Mouse (Mus musculus): Measurements from ENCODE around the gene Arhgap17. TPM values are rescaled to one million over a fixed set of nuclear protein-coding genes. Genes with fewer than 3 reads are reported as not detected.

Gene Arhgap17
- polyA plus RNA-seq, 1 experiment from 2014 or later = 6.8 TPM

GRCm38 (mm10) chr7:123406988-123407387, 37.3 kb upstream of the Arhgap17 start:
- 78% methylated on average over 4 of the region's 4 CpGs for WGBS (ENCODE audit: insufficient replicate concordance)
- Histone ChIP-seq H3K4me1 (ENCODE audit: insufficient read depth) (peaks cover 5% of the 10 kb centered on the region), H3K9me3 (ENCODE audit: low read length) (no peaks in the 10 kb centered on the region), H3K4me3 (ENCODE audit: low read depth, low read length) (no peak overlapping the region), H3K27ac (ENCODE audit: low read depth) (0 out of 2 replicates have a peak overlapping the region, but pooled peaks have one; percentile 11), H3K9ac (replicated peaks) (no peak overlapping the region), H3K36me3 (replicated peaks; ENCODE audit: insufficient read depth, low read length) (peaks cover 15% of the 10 kb centered on the region), H3K4me2 (ENCODE audit: low read depth, low read length) (no peak overlapping the region), H3K27me3 (ENCODE audit: insufficient read depth, low read length) (no peaks in the 10 kb centered on the region)
- DNase-seq (no peak), ATAC-seq (no peak)
- no peak for TF ChIP-seq CTCF (IDR thresholded peaks at IDR 0.05; ENCODE audit: low read depth)

GRCm38 (mm10) chr7:123405619-123406018, 35.9 kb upstream of the Arhgap17 start:
- H3K27ac ChIP-seq (ENCODE audit: low read depth) = peak overlapping the region; percentile 67
- H3K4me3 ChIP-seq (ENCODE audit: low read depth, low read length) = no peak overlapping the region
- DNase-seq (no peak), ATAC-seq (peak; percentile 92)
- no peaks in the 10 kb centered on the region for H3K27me3 ChIP-seq (ENCODE audit: insufficient read depth, low read length)
- WGBS (ENCODE audit: insufficient replicate concordance) = 37% methylated on average over 3 of the region's 3 CpGs
- H3K36me3 ChIP-seq (replicated peaks; ENCODE audit: insufficient read depth, low read length) = peaks cover 19% of the 10 kb centered on the region
- no peak overlapping the region for H3K4me2 ChIP-seq (ENCODE audit: low read depth, low read length)
- no peak overlapping the region; the same call in 1 of the 2 replicates for H3K9ac ChIP-seq (replicated peaks)
- TF ChIP-seq CTCF (IDR thresholded peaks at IDR 0.05; ENCODE audit: low read depth) (no peak), EP300 (IDR thresholded peaks at IDR 0.05; ENCODE audit: low read depth) (no peak)
- H3K4me1 ChIP-seq (ENCODE audit: insufficient read depth) = peaks cover 5% of the 10 kb centered on the region
- no peaks in the 10 kb centered on the region for H3K9me3 ChIP-seq (ENCODE audit: low read length)

GRCm38 (mm10) chr7:123404198-123404597, 34.5 kb upstream of the Arhgap17 start:
- Histone ChIP-seq H3K4me2 (ENCODE audit: low read depth, low read length) (no peak overlapping the region), H3K4me1 (ENCODE audit: insufficient read depth) (peaks cover 5% of the 10 kb centered on the region), H3K36me3 (replicated peaks; ENCODE audit: insufficient read depth, low read length) (peaks cover 20% of the 10 kb centered on the region), H3K4me3 (ENCODE audit: low read depth, low read length) (no peak overlapping the region), H3K27me3 (ENCODE audit: insufficient read depth, low read length) (no peaks in the 10 kb centered on the region), H3K9ac (replicated peaks) (no peak overlapping the region), H3K27ac (ENCODE audit: low read depth) (no peak overlapping the region), H3K9me3 (ENCODE audit: low read length) (no peaks in the 10 kb centered on the region)
- ATAC-seq (no peak), DNase-seq (no peak)
- WGBS (ENCODE audit: insufficient replicate concordance) = 81% methylated on average over 6 of the region's 6 CpGs
- TF ChIP-seq CTCF (IDR thresholded peaks at IDR 0.05; ENCODE audit: low read depth) = no peak
- no peak for TF ChIP-seq EP300 (IDR thresholded peaks at IDR 0.05; ENCODE audit: low read depth)

- no peak overlapping the region for H3K4me2 ChIP-seq (ENCODE audit: low read depth, low read length)
- H3K9ac ChIP-seq (replicated peaks) = no peak overlapping the region
- H3K36me3 ChIP-seq (replicated peaks; ENCODE audit: insufficient read depth, low read length) = peaks cover 20% of the 10 kb centered on the region
- H3K27ac ChIP-seq (ENCODE audit: low read depth) = no peak overlapping the region
- H3K4me1 ChIP-seq (ENCODE audit: insufficient read depth) = peaks cover 5% of the 10 kb centered on the region
- DNase-seq (no peak), ATAC-seq (no peak)
- H3K27me3 ChIP-seq (ENCODE audit: insufficient read depth, low read length) = no peaks in the 10 kb centered on the region
- 83% methylated on average over 3 of the region's 3 CpGs for WGBS (ENCODE audit: insufficient replicate concordance)
- no peaks in the 10 kb centered on the region for H3K9me3 ChIP-seq (ENCODE audit: low read length)
- TF ChIP-seq EP300 (IDR thresholded peaks at IDR 0.05; ENCODE audit: low read depth) = no peak
- no peak for TF ChIP-seq CTCF (IDR thresholded peaks at IDR 0.05; ENCODE audit: low read depth)
- H3K4me3 ChIP-seq (ENCODE audit: low read depth, low read length) = no peak overlapping the region
These were observed 31.4 kb upstream of the Arhgap17 start for GRCm38 (mm10) chr7:123401121-123401520.

- 76% methylated on average over 4 of the region's 4 CpGs for WGBS (ENCODE audit: insufficient replicate concordance)
- Histone ChIP-seq H3K4me1 (ENCODE audit: insufficient read depth) (no peaks in the 10 kb centered on the region; the same call in 1 of the 2 replicates), H3K36me3 (replicated peaks; ENCODE audit: insufficient read depth, low read length) (peaks cover 18% of the 10 kb centered on the region), H3K9ac (replicated peaks) (no peak overlapping the region), H3K9me3 (ENCODE audit: low read length) (no peaks in the 10 kb centered on the region), H3K4me3 (ENCODE audit: low read depth, low read length) (no peak overlapping the region), H3K27ac (ENCODE audit: low read depth) (no peak overlapping the region), H3K4me2 (ENCODE audit: low read depth, low read length) (no peak overlapping the region), H3K27me3 (ENCODE audit: insufficient read depth, low read length) (no peaks in the 10 kb centered on the region)
- no peak for ATAC-seq
- no peak for DNase-seq
- TF ChIP-seq EP300 (IDR thresholded peaks at IDR 0.05; ENCODE audit: low read depth) (no peak), CTCF (IDR thresholded peaks at IDR 0.05; ENCODE audit: low read depth) (no peak)
These were observed 29.6 kb upstream of the Arhgap17 start for GRCm38 (mm10) chr7:123399286-123399685.

- TF ChIP-seq CTCF (IDR thresholded peaks at IDR 0.05; ENCODE audit: low read depth) (peak; percentile 89), EP300 (IDR thresholded peaks at IDR 0.05; ENCODE audit: low read depth) (no peak)
- DNase-seq = peak; percentile 61
- no peak overlapping the region for H3K9ac ChIP-seq (replicated peaks)
- peak; percentile 59; the same call in 1 of the 2 replicates for ATAC-seq
- no peak overlapping the region for H3K4me3 ChIP-seq (ENCODE audit: low read depth, low read length)
- peaks cover 3% of the 10 kb centered on the region; the same call in 1 of the 2 replicates for H3K4me1 ChIP-seq (ENCODE audit: insufficient read depth)
- WGBS (ENCODE audit: insufficient replicate concordance) = 22% methylated on average over 7 of the region's 7 CpGs
- peaks cover 17% of the 10 kb centered on the region for H3K36me3 ChIP-seq (replicated peaks; ENCODE audit: insufficient read depth, low read length)
- H3K27me3 ChIP-seq (ENCODE audit: insufficient read depth, low read length) = no peaks in the 10 kb centered on the region
- no peaks in the 10 kb centered on the region for H3K9me3 ChIP-seq (ENCODE audit: low read length)
- no peak overlapping the region for H3K4me2 ChIP-seq (ENCODE audit: low read depth, low read length)
- H3K27ac ChIP-seq (ENCODE audit: low read depth) = no peak overlapping the region
These were observed 29.1 kb upstream of the Arhgap17 start for GRCm38 (mm10) chr7:123398828-123399227.

- Histone ChIP-seq H3K36me3 (replicated peaks; ENCODE audit: insufficient read depth, low read length) (peaks cover 14% of the 10 kb centered on the region), H3K9me3 (ENCODE audit: low read length) (no peaks in the 10 kb centered on the region), H3K9ac (replicated peaks) (no peak overlapping the region), H3K27me3 (ENCODE audit: insufficient read depth, low read length) (no peaks in the 10 kb centered on the region), H3K4me1 (ENCODE audit: insufficient read depth) (peaks cover 3% of the 10 kb centered on the region; the same call in 1 of the 2 replicates), H3K4me3 (ENCODE audit: low read depth, low read length) (no peak overlapping the region), H3K27ac (ENCODE audit: low read depth) (no peak overlapping the region), H3K4me2 (ENCODE audit: low read depth, low read length) (no peak overlapping the region)
- TF ChIP-seq EP300 (IDR thresholded peaks at IDR 0.05; ENCODE audit: low read depth) (no peak), CTCF (IDR thresholded peaks at IDR 0.05; ENCODE audit: low read depth) (no peak)
- WGBS (ENCODE audit: insufficient replicate concordance) = 80% methylated on average over 8 of the region's 8 CpGs
- no peak for DNase-seq
- ATAC-seq = no peak
These were observed 28.2 kb upstream of the Arhgap17 start for GRCm38 (mm10) chr7:123397931-123398330.

Measured in liver, postnatal 0 days (tissue).